In the genomic region with DNA sequence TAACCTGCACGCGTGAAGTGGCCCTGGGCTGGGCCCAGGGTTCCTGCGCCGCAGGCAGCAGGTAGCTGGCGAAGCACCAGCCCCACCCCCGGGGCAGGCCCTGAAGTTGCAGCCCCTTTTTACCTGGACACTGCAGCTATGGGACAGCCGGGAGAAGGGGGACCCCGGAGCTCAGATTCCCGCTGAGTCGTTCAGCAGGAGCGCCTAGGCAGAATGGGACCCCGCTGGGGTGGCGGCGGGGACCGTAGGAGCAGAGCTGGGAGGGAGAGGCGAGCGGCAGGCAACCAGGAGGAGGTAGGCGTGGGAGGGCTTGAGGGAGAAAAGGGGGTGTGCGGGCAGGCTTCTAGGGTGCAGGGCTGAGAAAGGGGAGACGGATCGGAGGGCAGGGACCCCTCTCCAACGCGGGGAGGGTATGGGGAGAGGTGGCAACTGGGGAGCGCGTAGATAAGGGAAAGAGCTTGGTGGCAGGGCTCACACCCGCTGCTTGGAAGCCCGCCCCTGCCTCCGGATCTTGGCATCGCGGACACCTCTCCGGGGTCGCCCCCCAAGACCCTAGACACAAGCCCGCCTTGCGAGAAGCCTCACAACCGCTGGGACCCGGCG, we compare ENCODE assay signal across 8 mouse cellular contexts. TPM values are rescaled to one million over a fixed set of nuclear protein-coding genes. Genes with fewer than 3 reads are reported as not detected.
DNase-seq lines count a peak whose midpoint lies in the region; ATAC-seq lines count a peak whose summit lies in the region.

No protein-coding gene starts in this region.

- peaks cover 48% of the 10 kb centered on the region for H3K4me1 ChIP-seq in heart, embryonic 12.5 days (replicated peaks)
- peaks cover 26% of the 10 kb centered on the region for H3K4me1 ChIP-seq in kidney, embryonic 16.5 days (ENCODE audit: insufficient read depth, low read length)
- peaks cover 17% of the 10 kb centered on the region for H3K4me1 ChIP-seq in megakaryocyte, embryonic 14.5 days
- peaks cover 14% of the 10 kb centered on the region; the same call in 1 of the 2 replicates for H3K4me1 ChIP-seq in stomach, embryonic 14.5 days (ENCODE audit: control insufficient read depth, insufficient read depth, low read length)

- peak overlapping the region; percentile 86 for H3K4me2 ChIP-seq in heart, embryonic 12.5 days
- H3K4me2 ChIP-seq in kidney, embryonic 16.5 days (replicated peaks; ENCODE audit: low read depth, low read length) = peak overlapping the region; percentile 85
- H3K4me2 ChIP-seq in stomach, embryonic 14.5 days (replicated peaks; ENCODE audit: low read depth, low read length) = peak overlapping the region; percentile 85

- peak; percentile 55 for DNase-seq in urinary bladder, adult 2 months (ENCODE audit: low spot score)
- no peak for DNase-seq in urinary bladder, postnatal 10 days (ENCODE audit: low spot score)
- peak; percentile 82 for DNase-seq in cerebellum, adult 9-11 months
- no peak for DNase-seq in layer of hippocampus, postnatal 14 days (ENCODE audit: low spot score in 2 of 2)

- H3K36me3 ChIP-seq in heart, embryonic 12.5 days = no peaks in the 10 kb centered on the region
- H3K36me3 ChIP-seq in kidney, embryonic 16.5 days (ENCODE audit: insufficient read depth, low read length) = no peaks in the 10 kb centered on the region
- H3K36me3 ChIP-seq in megakaryocyte, embryonic 14.5 days (replicated peaks; ENCODE audit: low read length) = no peaks in the 10 kb centered on the region
- no peaks in the 10 kb centered on the region for H3K36me3 ChIP-seq in stomach, embryonic 14.5 days (ENCODE audit: control insufficient read depth, insufficient read depth, low read length)

- H3K4me3 ChIP-seq in heart, embryonic 12.5 days = peak overlapping the region; percentile 66
- H3K4me3 ChIP-seq in kidney, embryonic 16.5 days (ENCODE audit: low read length) = peak overlapping the region; percentile 68
- H3K4me3 ChIP-seq in megakaryocyte, embryonic 14.5 days (replicated peaks) = peak overlapping the region; percentile 93
- H3K4me3 ChIP-seq in stomach, embryonic 14.5 days (ENCODE audit: low read depth, low read length) = peak overlapping the region; percentile 54

- peaks cover 4% of the 10 kb centered on the region; the same call in 1 of the 2 replicates for H3K27me3 ChIP-seq in heart, embryonic 12.5 days (replicated peaks)
- H3K27me3 ChIP-seq in kidney, embryonic 16.5 days (ENCODE audit: insufficient read depth, low read length) = peaks cover 5% of the 10 kb centered on the region; the same call in 1 of the 2 replicates
- peaks cover 72% of the 10 kb centered on the region for H3K27me3 ChIP-seq in megakaryocyte, embryonic 14.5 days (replicated peaks)
- no peaks in the 10 kb centered on the region for H3K27me3 ChIP-seq in stomach, embryonic 14.5 days (ENCODE audit: control insufficient read depth, insufficient read depth, low read length)

- H3K27ac ChIP-seq in heart, embryonic 12.5 days (ENCODE audit: poor library complexity, severe bottlenecking) = 0 out of 2 replicates have a peak overlapping the region, but pooled peaks have one; percentile 10
- H3K27ac ChIP-seq in kidney, embryonic 16.5 days (ENCODE audit: low read length) = no peak overlapping the region
- H3K27ac ChIP-seq in stomach, embryonic 14.5 days (ENCODE audit: low read length) = no peak overlapping the region

- ATAC-seq in heart, embryonic 12.5 days (ENCODE audit: insufficient number of reproducible peaks, low FRiP score) = peak; percentile 37
- ATAC-seq in kidney, embryonic 16.5 days (ENCODE audit: low FRiP score, low TSS enrichment) = peak; percentile 49
- peak; percentile 14; the same call in 1 of the 2 replicates for ATAC-seq in stomach, embryonic 14.5 days (ENCODE audit: insufficient number of reproducible peaks, insufficient read depth, low FRiP score, low read depth)

- WGBS in heart, embryonic 12.5 days = under 1% methylated on average over 37 of the region's 37 CpGs
- 2% methylated on average over 35 of the region's 37 CpGs for WGBS in kidney, embryonic 16.5 days
- under 1% methylated on average over 37 of the region's 37 CpGs for WGBS in stomach, embryonic 14.5 days

- peak overlapping the region; percentile 78 for H3K9ac ChIP-seq in heart, embryonic 12.5 days
- H3K9ac ChIP-seq in kidney, embryonic 16.5 days (replicated peaks; ENCODE audit: low read length) = peak overlapping the region; percentile 87
- peak overlapping the region; percentile 52 for H3K9ac ChIP-seq in stomach, embryonic 14.5 days (replicated peaks; ENCODE audit: low read depth, low read length)

- 0 out of 2 replicates have a peak, but pooled peaks cover 1% of the 10 kb centered on the region for H3K9me3 ChIP-seq in heart, embryonic 12.5 days (replicated peaks)
- no peaks in the 10 kb centered on the region for H3K9me3 ChIP-seq in kidney, embryonic 16.5 days (ENCODE audit: low read length)
- peaks cover 3% of the 10 kb centered on the region for H3K9me3 ChIP-seq in megakaryocyte, embryonic 14.5 days
- no peaks in the 10 kb centered on the region for H3K9me3 ChIP-seq in stomach, embryonic 14.5 days (ENCODE audit: control insufficient read depth, low read depth, low read length)

RNA-seq across cellular contexts. Expression of a gene that starts 3.6 kb away (rescaled TPM):
- 6.6 and 7.6 TPM in 2 replicates for polyA plus RNA-seq in urinary bladder, adult 2 months (2012; rRNA removed)
- polyA plus RNA-seq in heart, embryonic 12.5 days (2016; fragmentation: Nextera tagmentation; extraction: Ambion mirVana) = 36.9 and 37.3 TPM in 2 replicates
- 22.2 and 24.4 TPM in 2 replicates for polyA plus RNA-seq in kidney, embryonic 16.5 days (2015; fragmentation: Nextera tagmentation; extraction: Ambion mirVana)
- 0.04 TPM in 1 of 2 replicates, not detected in the other for polyA plus RNA-seq in megakaryocyte, embryonic 14.5 days (2012; ENCODE audit: insufficient read depth, low replicate concordance)
- 36.8 and 37.7 TPM in 2 replicates for polyA plus RNA-seq in stomach, embryonic 14.5 days (2014; fragmentation: Nextera tagmentation; extraction: Ambion mirVana)
- total RNA-seq in layer of hippocampus, postnatal 14 days (2021) = 10 to 100 TPM; 14.5 to 16.3 TPM

Comparison
In these comparisons a context has a peak if more than half of its experiments do, and no peak if none do; other contexts are left out.
1. DNase-seq: peak in urinary bladder, adult 2 months (single experiment) and cerebellum, adult 9-11 months (single experiment); none in urinary bladder, postnatal 10 days (single experiment) and layer of hippocampus, postnatal 14 days (0 of 2).
2. Peak in every context shown above with its lines, with median percentiles within 50 percentile points of each other: ATAC-seq, H3K4me2 ChIP-seq, H3K4me3 ChIP-seq and H3K9ac ChIP-seq.